Mouse (Mus musculus): ENCODE results near the gene N4bp2. TPM values are rescaled to one million over a fixed set of nuclear protein-coding genes. Genes with fewer than 3 reads are reported as not detected.
"Not testable (repeated sequence)": the region's sequence is repeated elsewhere in the genome, so short reads cannot be mapped to it uniquely, and the experiment has no call there.

N4bp2 gene
- 22.0 and 23.5 TPM in 2 replicates for polyA plus RNA-seq (2015; fragmentation: Nextera tagmentation; extraction: Ambion mirVana)

- Histone ChIP-seq H3K4me3 (replicated peaks) (peak within 1 kb of the TSS; percentile 88), H3K9ac (peak within 1 kb of the TSS; percentile 95), H3K4me1 (peaks cover 7% of the 10 kb centered on the region), H3K27ac (replicated peaks) (peak within 1 kb of the TSS; percentile 100), H3K27me3 (no peaks in the 10 kb centered on the region), H3K36me3 (no peaks in the 10 kb centered on the region), H3K9me3 (replicated peaks) (no peaks in the 10 kb centered on the region), H3K4me2 (replicated peaks) (peak within 1 kb of the TSS; percentile 74)
- ATAC-seq (ENCODE audit: insufficient number of reproducible peaks, low FRiP score, low TSS enrichment, low read depth) = peak; percentile 36
- WGBS = 1% methylated on average over 67 of the region's 80 CpGs
Measured at GRCm38 (mm10) chr5:65763088-65763915, at the start of gene N4bp2. Gene N4bp2 (plus strand): TSS chr5:65763521.

DNA sequence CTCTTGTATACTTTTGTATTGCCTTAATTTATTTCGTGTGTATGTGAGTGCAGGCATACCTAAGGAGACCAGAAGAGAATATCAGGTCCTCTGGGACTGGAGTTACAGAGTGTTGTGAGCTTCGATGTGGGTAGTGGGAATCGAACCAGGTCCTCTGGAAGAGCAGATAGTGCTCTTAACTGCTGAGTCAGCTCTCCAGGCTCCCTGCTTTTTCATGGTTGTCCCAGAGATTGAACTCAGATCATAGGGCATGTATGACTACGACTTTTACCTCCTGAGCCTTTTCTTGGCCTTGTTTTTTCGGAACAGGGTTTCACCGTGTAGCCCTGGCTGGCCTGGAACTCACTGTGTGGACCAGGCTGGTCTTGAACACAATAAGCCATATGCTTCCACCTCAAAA, 48.2 kb upstream of the N4bp2 start:
- ATAC-seq (ENCODE audit: insufficient number of reproducible peaks, low FRiP score, low TSS enrichment, low read depth) = no peak
- no peak overlapping the region for H3K27ac ChIP-seq (replicated peaks)

GRCm38 (mm10) chr5:65717063-65717902, 46.0 kb upstream of the N4bp2 start:
- no peaks in the 10 kb centered on the region for H3K9me3 ChIP-seq (replicated peaks)
- no peaks in the 10 kb centered on the region for H3K36me3 ChIP-seq
- 79% methylated on average over 18 of the region's 18 CpGs for WGBS
- no peak for ATAC-seq (ENCODE audit: insufficient number of reproducible peaks, low FRiP score, low TSS enrichment, low read depth)
- H3K9ac ChIP-seq = no peak overlapping the region
- no peaks in the 10 kb centered on the region for H3K27me3 ChIP-seq
- no peaks in the 10 kb centered on the region for H3K4me1 ChIP-seq
- no peak overlapping the region for H3K27ac ChIP-seq (replicated peaks)
- H3K4me2 ChIP-seq (replicated peaks) = no peak overlapping the region
- H3K4me3 ChIP-seq (replicated peaks) = no peak overlapping the region

More for the DNA sequence above, 48.2 kb upstream of the N4bp2 start:
- Histone ChIP-seq H3K4me2 (replicated peaks) (no peak overlapping the region), H3K4me1 (no peaks in the 10 kb centered on the region), H3K36me3 (no peaks in the 10 kb centered on the region), H3K9ac (no peak overlapping the region), H3K9me3 (replicated peaks) (no peaks in the 10 kb centered on the region), H3K4me3 (replicated peaks) (no peak overlapping the region), H3K27me3 (no peaks in the 10 kb centered on the region)
- WGBS = 79% methylated on average over 6 of the region's 6 CpGs

DNA sequence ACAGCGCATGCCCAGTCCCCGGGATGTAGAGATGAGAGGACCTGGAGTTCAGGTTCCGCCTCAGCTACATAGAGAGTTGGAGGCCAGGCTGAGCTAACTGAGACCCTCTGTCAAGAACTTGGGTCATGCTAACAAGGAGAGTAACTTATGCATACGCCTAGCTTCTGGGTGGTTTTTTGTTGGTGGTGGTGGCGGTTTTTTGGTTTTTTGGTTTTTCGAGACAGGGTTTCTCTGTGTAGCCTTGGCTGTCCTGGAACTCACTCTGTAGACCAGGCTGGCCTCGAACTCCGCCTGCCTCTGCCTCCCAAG, 45.5 kb upstream of the N4bp2 start:
- not testable (repeated sequence) for H3K4me1 ChIP-seq; ATAC-seq (ENCODE audit: insufficient number of reproducible peaks, low FRiP score, low TSS enrichment, low read depth); H3K4me3 ChIP-seq (replicated peaks); H3K27me3 ChIP-seq; H3K9ac ChIP-seq; H3K36me3 ChIP-seq; H3K27ac ChIP-seq (replicated peaks); H3K9me3 ChIP-seq (replicated peaks); H3K4me2 ChIP-seq (replicated peaks)
- 92% methylated on average over 8 of the region's 8 CpGs for WGBS

DNA sequence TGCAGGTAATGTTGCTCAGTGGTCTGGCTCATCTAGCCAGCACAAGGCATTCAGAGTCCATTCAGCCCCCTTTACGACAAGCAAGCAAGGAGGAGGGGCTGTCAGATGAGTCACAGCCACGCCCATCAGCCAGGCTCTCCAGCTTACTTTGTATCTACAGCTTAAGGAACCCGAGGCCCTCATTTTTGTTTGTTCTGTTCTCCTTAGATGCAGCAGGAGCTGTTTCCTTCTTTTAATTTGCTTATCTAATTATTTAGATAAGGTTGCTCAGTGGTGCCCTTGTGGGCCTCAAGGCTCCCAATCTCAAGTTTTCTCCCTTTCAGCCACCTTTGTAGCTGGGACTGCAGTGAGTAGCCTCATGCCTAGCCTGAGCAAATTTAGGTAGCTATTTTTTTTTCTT, 45.0 kb upstream of the N4bp2 start:
- 25% methylated on average over 3 of the region's 3 CpGs for WGBS
- Histone ChIP-seq H3K36me3 (no peaks in the 10 kb centered on the region), H3K4me2 (replicated peaks) (no peak overlapping the region), H3K4me3 (replicated peaks) (no peak overlapping the region), H3K9ac (no peak overlapping the region), H3K4me1 (no peaks in the 10 kb centered on the region), H3K9me3 (replicated peaks) (no peaks in the 10 kb centered on the region), H3K27ac (replicated peaks) (no peak overlapping the region), H3K27me3 (no peaks in the 10 kb centered on the region)
- no peak for ATAC-seq (ENCODE audit: insufficient number of reproducible peaks, low FRiP score, low TSS enrichment, low read depth)

GRCm38 (mm10) chr5:65724311-65725054, 38.8 kb upstream of the N4bp2 start:
- Histone ChIP-seq H3K4me3 (replicated peaks) (peak overlapping the region; percentile 45), H3K36me3 (no peaks in the 10 kb centered on the region), H3K27ac (replicated peaks) (peak overlapping the region; percentile 94), H3K4me2 (replicated peaks) (peak overlapping the region; percentile 70), H3K9ac (peak overlapping the region; percentile 31), H3K27me3 (no peaks in the 10 kb centered on the region), H3K4me1 (0 out of 2 replicates have a peak, but pooled peaks cover 3% of the 10 kb centered on the region), H3K9me3 (replicated peaks) (no peaks in the 10 kb centered on the region)
- under 1% methylated on average over 23 of the region's 23 CpGs for WGBS
- ATAC-seq (ENCODE audit: insufficient number of reproducible peaks, low FRiP score, low TSS enrichment, low read depth) = peak; percentile 83

GRCm38 (mm10) chr5:65731173-65732007, 31.9 kb upstream of the N4bp2 start:
- Histone ChIP-seq H3K9ac (no peak overlapping the region), H3K27ac (replicated peaks) (no peak overlapping the region), H3K9me3 (replicated peaks) (no peaks in the 10 kb centered on the region), H3K36me3 (no peaks in the 10 kb centered on the region), H3K4me1 (no peaks in the 10 kb centered on the region), H3K4me3 (replicated peaks) (no peak overlapping the region), H3K4me2 (replicated peaks) (no peak overlapping the region), H3K27me3 (no peaks in the 10 kb centered on the region)
- WGBS = 57% methylated on average over 9 of the region's 9 CpGs
- no peak for ATAC-seq (ENCODE audit: insufficient number of reproducible peaks, low FRiP score, low TSS enrichment, low read depth)

- no peak overlapping the region for H3K4me2 ChIP-seq (replicated peaks)
- H3K27ac ChIP-seq (replicated peaks) = no peak overlapping the region
- H3K36me3 ChIP-seq = no peaks in the 10 kb centered on the region
- no peak for ATAC-seq (ENCODE audit: insufficient number of reproducible peaks, low FRiP score, low TSS enrichment, low read depth)
- no peaks in the 10 kb centered on the region for H3K27me3 ChIP-seq
- no peak overlapping the region for H3K9ac ChIP-seq
- no peaks in the 10 kb centered on the region for H3K9me3 ChIP-seq (replicated peaks)
- H3K4me3 ChIP-seq (replicated peaks) = no peak overlapping the region
- WGBS = 81% methylated on average over 2 of the region's 2 CpGs
- no peaks in the 10 kb centered on the region for H3K4me1 ChIP-seq
Measured at GRCm38 (mm10) chr5:65735601-65736000, 27.7 kb upstream of the N4bp2 start.

GRCm38 (mm10) chr5:65739366-65739765, 24.0 kb upstream of the N4bp2 start:
- Histone ChIP-seq H3K9ac (no peak overlapping the region), H3K27me3 (no peaks in the 10 kb centered on the region), H3K4me3 (replicated peaks) (no peak overlapping the region), H3K4me1 (no peaks in the 10 kb centered on the region), H3K4me2 (replicated peaks) (no peak overlapping the region), H3K9me3 (replicated peaks) (no peaks in the 10 kb centered on the region), H3K36me3 (no peaks in the 10 kb centered on the region), H3K27ac (replicated peaks) (no peak overlapping the region)
- ATAC-seq (ENCODE audit: insufficient number of reproducible peaks, low FRiP score, low TSS enrichment, low read depth) = no peak
- 85% methylated on average over 3 of the region's 3 CpGs for WGBS

DNA sequence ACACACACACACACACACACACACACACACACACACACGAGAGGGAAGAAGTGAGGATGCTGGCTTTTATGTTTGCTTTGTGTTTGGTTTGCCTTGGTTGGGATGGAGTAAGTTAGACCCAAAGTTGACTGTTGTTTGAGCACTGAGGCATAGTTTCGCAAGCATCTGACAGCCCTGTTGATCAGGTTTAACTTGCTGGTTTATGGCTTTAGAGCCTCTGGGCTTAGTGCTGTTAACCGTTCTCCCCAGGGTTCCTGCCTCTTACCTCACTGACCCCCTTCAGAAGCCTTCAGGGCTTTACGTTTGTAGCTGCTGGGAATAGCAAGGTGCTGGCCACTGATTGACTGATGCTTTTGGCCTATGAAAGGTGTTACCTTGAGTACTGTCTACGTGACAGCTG, 16.4 kb upstream of the N4bp2 start:
- Histone ChIP-seq H3K9me3 (replicated peaks) (no peaks in the 10 kb centered on the region), H3K4me3 (replicated peaks) (no peak overlapping the region), H3K27ac (replicated peaks) (no peak overlapping the region), H3K4me1 (no peaks in the 10 kb centered on the region), H3K9ac (no peak overlapping the region), H3K4me2 (replicated peaks) (no peak overlapping the region), H3K27me3 (no peaks in the 10 kb centered on the region), H3K36me3 (no peaks in the 10 kb centered on the region)
- no peak for ATAC-seq (ENCODE audit: insufficient number of reproducible peaks, low FRiP score, low TSS enrichment, low read depth)
- WGBS = 68% methylated on average over 5 of the region's 5 CpGs
